Comparison of ENCODE assay signal across 8 mouse cellular contexts in genomic region chr1:60042398-60042795, GRCm38 (mm10). TPM values are rescaled to one million over a fixed set of nuclear protein-coding genes. Genes with fewer than 3 reads are reported as not detected.
DNase-seq lines count a peak whose midpoint lies in the region; ATAC-seq and TF ChIP-seq lines count a peak whose summit lies in the region.

No protein-coding gene starts in this region.

- H3K27ac ChIP-seq in heart, embryonic 10.5 days, result peak overlapping the region; percentile 80; the same call in 1 of the 2 replicates
- H3K27ac ChIP-seq in spleen, adult 2 months (ENCODE audit: insufficient read depth, low read length), result no peak overlapping the region
- H3K27ac ChIP-seq in heart, postnatal 0 days (ENCODE audit: low read depth), result no peak overlapping the region
- H3K27ac ChIP-seq in liver, embryonic 16.5 days (ENCODE audit: low read length), result no peak overlapping the region

- H3K36me3 ChIP-seq in heart, embryonic 10.5 days, result no peaks in the 10 kb centered on the region
- H3K36me3 ChIP-seq in spleen, adult 2 months (ENCODE audit: control insufficient read depth, insufficient read depth, low read length), result no peaks in the 10 kb centered on the region
- H3K36me3 ChIP-seq in heart, postnatal 0 days (replicated peaks; ENCODE audit: control insufficient read depth, insufficient read depth, low read length), result no peaks in the 10 kb centered on the region
- H3K36me3 ChIP-seq in liver, embryonic 16.5 days (ENCODE audit: control insufficient read depth, insufficient read depth), result no peaks in the 10 kb centered on the region

- no peak for DNase-seq in heart, embryonic 10.5 days (ENCODE audit: low spot score)
- no peak for DNase-seq in heart, adult 8-10 months (ENCODE audit: low spot score)
- no peak for DNase-seq in spleen, adult 2 months (ENCODE audit: low read depth in 1 of 2, low spot score in 2 of 2)
- DNase-seq in spleen, postnatal 14 days (ENCODE audit: low spot score in 2 of 2), result no peak
- no peak for DNase-seq in heart, postnatal 0 days (ENCODE audit: low spot score)
- DNase-seq in thymus, postnatal 4 days, result peak; percentile 65
- DNase-seq in Muller cell, postnatal 12 days (ENCODE audit: inconsistent ontology term), result no peak

- H3K4me1 ChIP-seq in heart, embryonic 10.5 days, result 0 out of 2 replicates have a peak, but pooled peaks cover 4% of the 10 kb centered on the region
- H3K4me1 ChIP-seq in spleen, adult 2 months (ENCODE audit: control insufficient read depth, insufficient read depth, insufficient read length), result peaks cover 7% of the 10 kb centered on the region
- H3K4me1 ChIP-seq in heart, postnatal 0 days (ENCODE audit: control insufficient read depth, insufficient read depth), result no peaks in the 10 kb centered on the region
- no peaks in the 10 kb centered on the region; the same call in 1 of the 2 replicates for H3K4me1 ChIP-seq in liver, embryonic 16.5 days (ENCODE audit: control insufficient read depth, low read depth, low read length)

- ATAC-seq in heart, postnatal 0 days (ENCODE audit: insufficient read depth, low read depth), result no peak
- ATAC-seq in liver, embryonic 16.5 days (ENCODE audit: low read depth), result no peak

- H3K27me3 ChIP-seq in heart, embryonic 10.5 days (ENCODE audit: insufficient read depth, poor library complexity, severe bottlenecking), result peaks cover 37% of the 10 kb centered on the region
- peaks cover 12% of the 10 kb centered on the region for H3K27me3 ChIP-seq in spleen, adult 2 months (ENCODE audit: control insufficient read depth, insufficient read depth, low read length)
- peaks cover 15% of the 10 kb centered on the region for H3K27me3 ChIP-seq in heart, postnatal 0 days (ENCODE audit: control insufficient read depth, insufficient read depth, low read length)
- H3K27me3 ChIP-seq in liver, embryonic 16.5 days (ENCODE audit: control insufficient read depth, insufficient read depth, low read depth, low read length), result peaks cover 23% of the 10 kb centered on the region

- peak overlapping the region; percentile 60 for H3K9ac ChIP-seq in heart, postnatal 0 days (replicated peaks; ENCODE audit: low read depth, low read length)
- H3K9ac ChIP-seq in liver, embryonic 16.5 days (ENCODE audit: low read depth, low read length), result no peak overlapping the region

- TF ChIP-seq EP300 in heart, postnatal 0 days (IDR thresholded peaks at IDR 0.05; ENCODE audit: low read depth), result no peak

- no peak for TF ChIP-seq CTCF in spleen, adult 2 months (IDR thresholded peaks at IDR 0.05; ENCODE audit: extremely low read depth, insufficient read depth, insufficient read length, insufficient replicate concordance)
- TF ChIP-seq CTCF in heart, postnatal 0 days (IDR thresholded peaks at IDR 0.05; ENCODE audit: low read depth), result no peak

- H3K4me3 ChIP-seq in heart, embryonic 10.5 days, result peak overlapping the region; percentile 77
- H3K4me3 ChIP-seq in spleen, adult 2 months (ENCODE audit: extremely low read depth, insufficient read depth, insufficient read length), result peak overlapping the region; percentile 35; the same call in 1 of the 2 replicates
- peak overlapping the region; percentile 78 for H3K4me3 ChIP-seq in heart, postnatal 0 days (ENCODE audit: low read depth, low read length)
- H3K4me3 ChIP-seq in liver, embryonic 16.5 days (ENCODE audit: low read depth, low read length), result peak overlapping the region; percentile 64

- TF ChIP-seq POLR2A in spleen, adult 2 months (IDR thresholded peaks at IDR 0.05; ENCODE audit: low read depth, low read length), result no peak

- peak overlapping the region; percentile 81 for H3K4me2 ChIP-seq in heart, postnatal 0 days (ENCODE audit: low read depth, low read length)
- H3K4me2 ChIP-seq in liver, embryonic 16.5 days (ENCODE audit: low read depth, low read length), result peak overlapping the region; percentile 81

- 5% methylated on average over 19 of the region's 19 CpGs for WGBS in heart, embryonic 10.5 days
- WGBS in spleen, adult 2 months, result 8% methylated on average over 19 of the region's 19 CpGs
- 4% methylated on average over 19 of the region's 19 CpGs for WGBS in heart, postnatal 0 days
- WGBS in liver, embryonic 16.5 days (ENCODE audit: insufficient replicate concordance), result 4% methylated on average over 19 of the region's 19 CpGs

- no peaks in the 10 kb centered on the region for H3K9me3 ChIP-seq in heart, embryonic 10.5 days
- H3K9me3 ChIP-seq in heart, postnatal 0 days (replicated peaks; ENCODE audit: control insufficient read depth, low read length), result no peaks in the 10 kb centered on the region
- no peaks in the 10 kb centered on the region for H3K9me3 ChIP-seq in liver, embryonic 16.5 days (replicated peaks; ENCODE audit: control insufficient read depth, low read length)

RNA-seq across cellular contexts. Expression of gene Ica1l, which starts 0.6 kb away (rescaled TPM):
- 0.26 and 0.68 TPM in 2 replicates for polyA plus RNA-seq in heart, embryonic 10.5 days (2016; fragmentation: Nextera tagmentation; extraction: Ambion mirVana)
- total RNA-seq in heart, adult 8-10 months (2022), result under 1 TPM; 0.23 to 0.78 (median 0.53) TPM
- 0.04 TPM in 1 of 2 replicates, not detected in the other for polyA plus RNA-seq in spleen, adult 2 months (2012; rRNA removed)
- total RNA-seq in heart, postnatal 0 days (2014; rRNA removed; ENCODE audit: low replicate concordance), result not detected in 2 replicates
- 0.19 and 0.20 TPM in 2 replicates for polyA plus RNA-seq in heart, postnatal 0 days (2015; fragmentation: Nextera tagmentation; extraction: Ambion mirVana)
- 0.11 and 0.14 TPM in 2 replicates for polyA plus RNA-seq in liver, embryonic 16.5 days (2015; fragmentation: Nextera tagmentation; extraction: Ambion mirVana)

RNA-seq across cellular contexts. Expression of gene Carf, which starts 55.6 kb away (rescaled TPM):
- polyA plus RNA-seq in heart, embryonic 10.5 days (2016; fragmentation: Nextera tagmentation; extraction: Ambion mirVana), result 5.2 and 5.6 TPM in 2 replicates
- total RNA-seq in heart, adult 8-10 months (2022), result 10 to 100 TPM in 1 of 4 experiments, 1 to 10 TPM in 3; 6.0 to 12.4 (median 7.1) TPM
- polyA plus RNA-seq in spleen, adult 2 months (2012; rRNA removed), result 1.2 and 1.3 TPM in 2 replicates
- 3.1 and 4.3 TPM in 2 replicates for total RNA-seq in heart, postnatal 0 days (2014; rRNA removed; ENCODE audit: low replicate concordance)
- polyA plus RNA-seq in heart, postnatal 0 days (2015; fragmentation: Nextera tagmentation; extraction: Ambion mirVana), result 3.5 and 3.7 TPM in 2 replicates
- 1.9 TPM in 2 replicates for polyA plus RNA-seq in liver, embryonic 16.5 days (2015; fragmentation: Nextera tagmentation; extraction: Ambion mirVana)

RNA-seq across cellular contexts. Expression of gene Wdr12, which starts 56.0 kb away (rescaled TPM):
- polyA plus RNA-seq in heart, embryonic 10.5 days (2016; fragmentation: Nextera tagmentation; extraction: Ambion mirVana), result 40.6 and 54.9 TPM in 2 replicates
- 10 to 100 TPM; 10.8 to 12.6 (median 11.8) TPM for total RNA-seq in heart, adult 8-10 months (2022)
- 4.6 and 5.8 TPM in 2 replicates for polyA plus RNA-seq in spleen, adult 2 months (2012; rRNA removed)
- total RNA-seq in heart, postnatal 0 days (2014; rRNA removed; ENCODE audit: low replicate concordance), result 10.8 and 24.2 TPM in 2 replicates
- polyA plus RNA-seq in heart, postnatal 0 days (2015; fragmentation: Nextera tagmentation; extraction: Ambion mirVana), result 19.5 and 20.5 TPM in 2 replicates
- polyA plus RNA-seq in liver, embryonic 16.5 days (2015; fragmentation: Nextera tagmentation; extraction: Ambion mirVana), result 24.2 and 27.1 TPM in 2 replicates
